13 mouse cellular contexts compared by ENCODE assay signal in genomic region chr3:108772211-108772610, GRCm38 (mm10). TPM values are rescaled to one million over a fixed set of nuclear protein-coding genes. Genes with fewer than 3 reads are reported as not detected.
A peak's percentile ranks its signal among the peaks of the same experiment; 100 is the strongest.
DNase-seq lines count a peak whose midpoint lies in the region; ATAC-seq and TF ChIP-seq lines count a peak whose summit lies in the region.
"Had no signal": no experiment of that assay in that cellular context is flagged by ENCODE, and none has a peak within 500 bp of the region (broad histone marks: within the 10 kb centered on the region; RNA-seq: fewer than 3 reads in every experiment).

No protein-coding gene starts in this region.

- no peak overlapping the region for H3K27ac ChIP-seq in ES-E14 (ENCODE audit: insufficient read depth, low read depth, low read length, poor library complexity, severe bottlenecking)
- H3K27ac ChIP-seq: heart, embryonic 13.5 days; hindbrain, postnatal 0 days had no signal

- WGBS in lung, adult 2 months, result 78% methylated on average over 13 of the region's 13 CpGs

- H3K9ac ChIP-seq in ES-E14 (ENCODE audit: insufficient read depth, low read depth, low read length, poor library complexity, severe bottlenecking), result peak overlapping the region; percentile 26; the same call in 1 of the 2 replicates
- H3K9ac ChIP-seq: heart, embryonic 13.5 days had no signal

- no peaks in the 10 kb centered on the region for H3K9me3 ChIP-seq in ES-E14 (ENCODE audit: control insufficient read depth, insufficient read depth, low read depth, low read length)
- H3K9me3 ChIP-seq: heart, embryonic 13.5 days had no signal

- in situ Hi-C loops in ES-E14 (cut with MboI; ENCODE audit: low sequenced_read_pairs in 2 of 2, unreplicated experiment in 2 of 2), result no loop called here

- H3K4me1 ChIP-seq in lung, adult 2 months (ENCODE audit: control insufficient read depth, insufficient read depth, low read length), result no peaks in the 10 kb centered on the region
- H3K4me1 ChIP-seq in ES-E14 (ENCODE audit: control insufficient read depth in 2 of 2, insufficient read depth in 2 of 2, low read length in 2 of 2, poor library complexity in 1 of 2), result no peaks in the 10 kb centered on the region; a peak in 1 of 4 replicates

- DNase-seq in lung, adult 2 months, result peak; percentile 13
- no peak for DNase-seq in lung, postnatal 14 days
- DNase-seq in ES-E14 (ENCODE audit: low read depth, low spot score), result no peak
- DNase-seq in frontal cortex, postnatal 36 days (ENCODE audit: low spot score in 2 of 2), result peak; percentile 70 to 72
- peak; percentile 20 for DNase-seq in lung, postnatal 36 days
- DNase-seq in retina, postnatal 1 day, result no peak
- DNase-seq in spleen, adult 12 weeks (ENCODE audit: low spot score), result no peak
- DNase-seq: thymus, adult 18-20 months had no signal

- no peak for TF ChIP-seq CTCF in lung, adult 2 months (IDR thresholded peaks at IDR 0.05; ENCODE audit: insufficient read depth, low read length)

- no peak for TF ChIP-seq POLR2A in lung, adult 2 months (IDR thresholded peaks at IDR 0.05; ENCODE audit: borderline replicate concordance, extremely low read depth, low read depth, low read length)

- H3K4me3 ChIP-seq in lung, adult 2 months (replicated peaks; ENCODE audit: extremely low read depth, low read depth, low read length), result no peak overlapping the region
- no peak overlapping the region; a peak in 1 of 4 replicates for H3K4me3 ChIP-seq in ES-E14 (ENCODE audit: insufficient read depth in 1 of 2, low read depth in 1 of 2, low read length in 2 of 2, poor library complexity in 1 of 2, severe bottlenecking in 1 of 2)
- H3K4me3 ChIP-seq: heart, embryonic 13.5 days had no signal

- no peak for ATAC-seq in granulocyte monocyte progenitor cell, adult 5-6 weeks (replicated peaks; ENCODE audit: poor library complexity, severe bottlenecking)
- ATAC-seq: hindbrain, postnatal 0 days had no signal

- no peaks in the 10 kb centered on the region for H3K36me3 ChIP-seq in ES-E14 (ENCODE audit: control insufficient read depth, insufficient read depth, low read length, poor library complexity, severe bottlenecking)
- H3K36me3 ChIP-seq: heart, embryonic 13.5 days had no signal

TF ChIP-seq in ES-E14, 5 proteins besides CTCF, POLR2A, EP300 and RAD21:
- TF ChIP-seq MAFK (IDR thresholded peaks at IDR 0.05; ENCODE audit: insufficient read depth, low read depth, low read length) (no peak), CHD2 (IDR thresholded peaks at IDR 0.05; ENCODE audit: low read depth, low read length) (no peak), ZNF384 (IDR thresholded peaks at IDR 0.05; ENCODE audit: low read depth, low read length) (no peak), HCFC1 (IDR thresholded peaks at IDR 0.05; ENCODE audit: borderline replicate concordance, insufficient read depth, low read length) (no peak), ZC3H11A (IDR thresholded peaks at IDR 0.05; ENCODE audit: borderline replicate concordance, low read depth, low read length) (no peak)

RNA-seq across cellular contexts. Expression of gene Aknad1, which starts 32.8 kb away (rescaled TPM):
- 0.09 TPM in 1 of 2 replicates, not detected in the other for polyA plus RNA-seq in lung, adult 2 months (2012; rRNA removed)
- not detected in 2 replicates for total RNA-seq in ES-E14 (2012; rRNA removed)
- total RNA-seq in granulocyte monocyte progenitor cell, adult 5-6 weeks (2014; fragmentation: Nextera tagmentation), result not detected in 2 replicates
- total RNA-seq in granulocyte monocyte progenitor cell, adult 5-6 weeks (2017), result not detected in 2 replicates
- total RNA-seq: hindbrain, postnatal 0 days; monocyte, adult 5-6 weeks had no signal
- polyA plus RNA-seq: forebrain, embryonic 11.5 days; hindbrain, postnatal 0 days had no signal

RNA-seq across cellular contexts. Expression of gene Gpsm2, which starts 50.1 kb away (rescaled TPM):
- 2.7 and 5.1 TPM in 2 replicates for polyA plus RNA-seq in lung, adult 2 months (2012; rRNA removed)
- 10.5 and 16.2 TPM in 2 replicates for total RNA-seq in ES-E14 (2012; rRNA removed)
- total RNA-seq in granulocyte monocyte progenitor cell, adult 5-6 weeks (2014; fragmentation: Nextera tagmentation), result 3.7 and 7.4 TPM in 2 replicates
- total RNA-seq in granulocyte monocyte progenitor cell, adult 5-6 weeks (2017), result 10.7 and 12.2 TPM in 2 replicates

Comparison
In these comparisons a context has a peak if more than half of its experiments do, and no peak if none do; other contexts are left out.
1. DNase-seq: peak in lung, adult 2 months (single experiment), frontal cortex, postnatal 36 days (2 of 2) and lung, postnatal 36 days (single experiment); none in lung, postnatal 14 days (single experiment), ES-E14 (single experiment), retina, postnatal 1 day (single experiment) and spleen, adult 12 weeks (single experiment).